Comparison of ENCODE assay signal across 16 mouse cellular contexts in genomic region chr12:52319156-52319555, GRCm38 (mm10).
"Had no signal": no experiment of that assay in that cellular context is flagged by ENCODE, and none has a peak within 500 bp of the region (broad histone marks: within the 10 kb centered on the region; RNA-seq: fewer than 3 reads in every experiment).

No protein-coding gene starts in this region.

- H3K27me3 ChIP-seq: lung, embryonic 15.5 days; megakaryocyte, embryonic 14.5 days; midbrain, embryonic 12.5 days; midbrain, embryonic 15.5 days; neural tube, embryonic 12.5 days; stomach, embryonic 15.5 days had no signal

- H3K4me2 ChIP-seq: lung, embryonic 15.5 days; midbrain, embryonic 12.5 days; midbrain, embryonic 15.5 days; neural tube, embryonic 12.5 days; stomach, embryonic 15.5 days had no signal

- H3K4me1 ChIP-seq: lung, embryonic 15.5 days; megakaryocyte, embryonic 14.5 days; midbrain, embryonic 15.5 days; neural tube, embryonic 12.5 days; stomach, embryonic 15.5 days had no signal

- ATAC-seq: lung, postnatal 0 days; midbrain, embryonic 15.5 days had no signal

- H3K36me3 ChIP-seq: lung, embryonic 15.5 days; midbrain, embryonic 12.5 days; midbrain, embryonic 15.5 days; neural tube, embryonic 12.5 days; stomach, embryonic 15.5 days had no signal

- H3K27ac ChIP-seq: liver, embryonic 14.5 days; lung, embryonic 15.5 days; macrophage; midbrain, embryonic 12.5 days; midbrain, embryonic 15.5 days; neural tube, embryonic 12.5 days; stomach, embryonic 15.5 days had no signal

- DNase-seq: lung, adult 2 months; lung, postnatal 14 days; lung, postnatal 36 days; right cerebral cortex, postnatal 14 days; thymus, adult 18-20 months; thymus, postnatal 14 days; thymus, postnatal 36 days had no signal

- H3K9me3 ChIP-seq: lung, embryonic 15.5 days; megakaryocyte, embryonic 14.5 days; midbrain, embryonic 12.5 days; midbrain, embryonic 15.5 days; neural tube, embryonic 12.5 days; stomach, embryonic 15.5 days had no signal

- H3K4me3 ChIP-seq: lung, embryonic 15.5 days; megakaryocyte, embryonic 14.5 days; midbrain, embryonic 12.5 days; midbrain, embryonic 15.5 days; neural tube, embryonic 12.5 days; stomach, embryonic 15.5 days had no signal

- H3K9ac ChIP-seq: liver, embryonic 14.5 days; lung, embryonic 15.5 days; midbrain, embryonic 12.5 days; midbrain, embryonic 15.5 days; neural tube, embryonic 12.5 days; stomach, embryonic 15.5 days had no signal
